Mouse (Mus musculus) midbrain, embryonic 13.5 days (tissue): ENCODE measurements around the gene Olfr680-ps1. TPM values are rescaled to one million over a fixed set of nuclear protein-coding genes. Genes with fewer than 3 reads are reported as not detected.
"Not testable (repeated sequence)": the region's sequence is repeated elsewhere in the genome, so short reads cannot be mapped to it uniquely, and the experiment has no call there.

ENCODE experiments used
- ATAC-seq: fragments of 200-750 bp; cut with Nextera tagmentation; 2 replicates; pipeline ENCODE4 v1.8.0; 2017; ENCODE audit warnings: mild to moderate bottlenecking, moderate TSS enrichment, moderate library complexity
- H3K27ac ChIP-seq: fragments of 300-500 bp; sonication (generic); 2 replicates; pipeline ENCODE4 v1.5.1; 2015; ENCODE audit warnings: inconsistent platforms, mild to moderate bottlenecking, moderate library complexity
- H3K27me3 ChIP-seq: fragments of 300-500 bp; sonication (generic); 2 replicates; pipeline ENCODE4 v1.6.1; 2015; ENCODE audit warnings: mild to moderate bottlenecking, inconsistent platforms
- H3K36me3 ChIP-seq: fragments of 300-500 bp; sonication (generic); 2 replicates; pipeline ENCODE4 v1.6.1; 2015; ENCODE audit warnings: mild to moderate bottlenecking, inconsistent platforms
- H3K4me1 ChIP-seq: fragments of 300-500 bp; sonication (generic); replicated peaks from 2 replicates; pipeline ENCODE4 v1.6.1; 2015; ENCODE audit warnings: inconsistent platforms
- H3K4me2 ChIP-seq: fragments of 300-500 bp; sonication (generic); replicated peaks from 2 replicates; pipeline ENCODE4 v1.6.1; 2015; ENCODE audit warnings: moderate library complexity, mild to moderate bottlenecking, inconsistent platforms
- H3K4me3 ChIP-seq: fragments of 300-500 bp; sonication (generic); replicated peaks from 2 replicates; pipeline ENCODE4 v1.5.1; 2015; ENCODE audit warnings: mild to moderate bottlenecking, inconsistent platforms
- H3K9ac ChIP-seq: fragments of 300-500 bp; sonication (generic); replicated peaks from 2 replicates; pipeline ENCODE4 v1.6.1; 2015; ENCODE audit warnings: mild to moderate bottlenecking, inconsistent platforms
- H3K9me3 ChIP-seq: fragments of 300-500 bp; sonication (generic); 2 replicates; pipeline ENCODE4 v1.6.1; 2016; ENCODE audit warnings: mild to moderate bottlenecking, inconsistent platforms
- WGBS: fragments of 180-500 bp; shearing (Covaris S2); methylation state at CpG from one replicate; pipeline ENCODE4 v1.1.7; 2015; 5-methylcytosine and 5-hydroxymethylcytosine counted together
- polyA plus RNA-seq: library from polyadenylated mRNA; unstranded; fragments of >200 nt; fragmentation: Nextera tagmentation; extraction: Ambion mirVana; gene quantifications from 2 replicates; pipeline ENCODE4 v1.2.1, GENCODE M21; 2015

Gene Olfr680-ps1
- polyA plus RNA-seq, result not detected in 2 replicates

- not testable (repeated sequence) for H3K36me3 ChIP-seq, H3K4me1 ChIP-seq, H3K4me2 ChIP-seq, H3K9ac ChIP-seq, H3K27me3 ChIP-seq, ATAC-seq, H3K27ac ChIP-seq, H3K4me3 ChIP-seq, H3K9me3 ChIP-seq
Measured at GRCm38 (mm10) chr7:105092717-105093116, at the start of gene Olfr680-ps1. Gene Olfr680-ps1 (minus strand): TSS chr7:105092817.

GRCm38 (mm10) chr7:105141275-105141674 is 48.7 kb upstream of the Olfr680-ps1 start:
- no peak for ATAC-seq
- no peaks in the 10 kb centered on the region for H3K4me1 ChIP-seq
- no peaks in the 10 kb centered on the region for H3K9me3 ChIP-seq
- H3K4me2 ChIP-seq, result no peak overlapping the region
- H3K27ac ChIP-seq, result no peak overlapping the region
- H3K27me3 ChIP-seq, result no peaks in the 10 kb centered on the region
- WGBS, result 79% methylated on average over 2 of the region's 2 CpGs
- H3K4me3 ChIP-seq, result no peak overlapping the region
- H3K36me3 ChIP-seq, result no peaks in the 10 kb centered on the region
- no peak overlapping the region for H3K9ac ChIP-seq

DNA sequence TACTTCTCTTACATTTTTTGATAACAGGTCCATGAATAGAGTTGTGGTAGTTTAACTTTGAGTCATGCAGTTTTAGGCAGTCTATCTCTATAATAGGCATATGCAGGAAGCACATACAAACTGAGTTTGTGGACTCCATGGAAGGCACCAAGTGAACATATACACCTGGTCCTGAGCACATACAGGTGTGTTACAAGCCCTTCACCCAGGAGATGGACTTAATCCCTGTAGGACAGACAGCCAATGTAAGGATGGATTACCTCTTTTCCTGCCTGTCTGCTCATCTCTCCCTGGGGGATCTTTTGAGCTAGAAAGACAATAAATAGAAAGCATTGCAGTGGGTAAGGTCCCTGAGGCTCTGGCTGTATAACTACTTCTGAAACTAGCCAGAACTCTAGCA is 23.9 kb upstream of the Olfr680-ps1 start, which contains the start of gene Olfr681:
TSS of gene Olfr681 (plus strand) at position 301 of the 400 bp plus-strand sequence.
- Histone ChIP-seq H3K27me3 (no peaks in the 10 kb centered on the region), H3K36me3 (no peaks in the 10 kb centered on the region), H3K4me1 (no peaks in the 10 kb centered on the region), H3K4me3 (no peak within 1 kb of the TSS), H3K27ac (no peak within 1 kb of the TSS), H3K4me2 (no peak within 1 kb of the TSS), H3K9me3 (no peaks in the 10 kb centered on the region), H3K9ac (no peak within 1 kb of the TSS)
- ATAC-seq, result no peak

DNA sequence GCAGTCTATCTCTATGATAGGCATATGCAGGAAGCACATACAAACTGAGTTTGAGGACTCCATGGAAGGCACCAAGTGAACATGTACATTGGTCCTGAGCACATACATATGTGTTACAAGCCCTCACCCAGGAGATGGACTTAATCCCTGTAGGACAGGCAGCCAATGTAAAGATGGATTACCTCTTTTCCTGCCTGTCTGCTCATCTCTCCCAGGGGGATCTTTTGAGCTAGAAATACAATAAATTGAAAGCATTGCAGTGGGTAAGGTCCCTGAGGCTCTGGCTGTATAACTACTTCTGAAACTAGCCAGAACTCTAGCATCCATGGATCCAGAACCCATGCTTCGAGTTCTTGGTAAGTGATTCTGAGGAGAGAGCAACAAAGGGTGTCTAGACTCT is 11.7 kb downstream of the Olfr680-ps1 start, which contains the start of gene Olfr679:
TSS of gene Olfr679 (plus strand) at position 301 of the 400 bp plus-strand sequence.
- Histone ChIP-seq H3K27ac (no peak within 1 kb of the TSS), H3K4me2 (no peak within 1 kb of the TSS), H3K27me3 (no peaks in the 10 kb centered on the region), H3K9ac (no peak within 1 kb of the TSS), H3K4me3 (no peak within 1 kb of the TSS), H3K9me3 (no peaks in the 10 kb centered on the region), H3K4me1 (no peaks in the 10 kb centered on the region), H3K36me3 (no peaks in the 10 kb centered on the region)
- ATAC-seq, result no peak
- 62% methylated on average over 1 of the region's 1 CpGs for WGBS

GRCm38 (mm10) chr7:105064175-105064574 is 28.4 kb downstream of the Olfr680-ps1 start, which contains the start of gene Olfr678:
Gene Olfr678 (plus strand): TSS chr7:105064475.
- H3K27me3 ChIP-seq, result no peaks in the 10 kb centered on the region
- no peaks in the 10 kb centered on the region for H3K4me1 ChIP-seq
- no peaks in the 10 kb centered on the region for H3K9me3 ChIP-seq
- no peak within 1 kb of the TSS for H3K4me3 ChIP-seq
- no peaks in the 10 kb centered on the region for H3K36me3 ChIP-seq
- no peak for ATAC-seq
- H3K4me2 ChIP-seq, result no peak within 1 kb of the TSS
- no peak within 1 kb of the TSS for H3K9ac ChIP-seq
- WGBS, result 89% methylated on average over 1 of the region's 1 CpGs
- H3K27ac ChIP-seq, result no peak within 1 kb of the TSS

- Histone ChIP-seq H3K27ac (no peak overlapping the region), H3K4me2 (no peak overlapping the region), H3K4me1 (no peaks in the 10 kb centered on the region), H3K9me3 (no peaks in the 10 kb centered on the region), H3K4me3 (no peak overlapping the region), H3K27me3 (no peaks in the 10 kb centered on the region), H3K9ac (no peak overlapping the region), H3K36me3 (no peaks in the 10 kb centered on the region)
- no peak for ATAC-seq
Measured at GRCm38 (mm10) chr7:105058951-105059350, 33.7 kb downstream of the Olfr680-ps1 start.

Other genes with a start within 250 kb of the Olfr680-ps1 start
- gene Usp17la, start 235.8 kb downstream of the Olfr680-ps1 start, polyA plus RNA-seq, result not detected in 2 replicates
- gene Olfr665, start 214.8 kb downstream of the Olfr680-ps1 start, polyA plus RNA-seq, result not detected in 2 replicates
- not detected in 2 replicates for gene Olfr666, start 196.9 kb downstream of the Olfr680-ps1 start, polyA plus RNA-seq
- gene Olfr667, start 171.3 kb downstream of the Olfr680-ps1 start, polyA plus RNA-seq, result not detected in 2 replicates
- gene Olfr668, start 164.8 kb downstream of the Olfr680-ps1 start, polyA plus RNA-seq, result not detected in 2 replicates
- not detected in 2 replicates for gene Olfr669, start 158.6 kb downstream of the Olfr680-ps1 start, polyA plus RNA-seq
- gene Olfr670, start 130.2 kb downstream of the Olfr680-ps1 start, polyA plus RNA-seq, result not detected in 2 replicates
- gene Olfr671, start 113.7 kb downstream of the Olfr680-ps1 start, polyA plus RNA-seq, result not detected in 2 replicates
- not detected in 2 replicates for gene Olfr672, start 90.8 kb downstream of the Olfr680-ps1 start, polyA plus RNA-seq
- not detected in 2 replicates for gene Olfr675, start 64.4 kb downstream of the Olfr680-ps1 start, polyA plus RNA-seq
- gene Olfr676, start 60.1 kb downstream of the Olfr680-ps1 start, polyA plus RNA-seq, result not detected in 2 replicates
- gene Olfr677, start 41.4 kb downstream of the Olfr680-ps1 start, polyA plus RNA-seq, result not detected in 2 replicates
- gene Olfr678, start 28.3 kb downstream of the Olfr680-ps1 start, polyA plus RNA-seq, result not detected in 2 replicates
- not detected in 2 replicates for gene Olfr679, start 11.6 kb downstream of the Olfr680-ps1 start, polyA plus RNA-seq
- not detected in 2 replicates for gene Olfr681, start 24.0 kb upstream of the Olfr680-ps1 start, polyA plus RNA-seq
- gene Olfr683, start 54.2 kb upstream of the Olfr680-ps1 start, polyA plus RNA-seq, result not detected in 2 replicates
- not detected in 2 replicates for gene Olfr684, start 70.8 kb upstream of the Olfr680-ps1 start, polyA plus RNA-seq
- not detected in 2 replicates for gene Olfr685, start 93.2 kb upstream of the Olfr680-ps1 start, polyA plus RNA-seq
- not detected in 2 replicates for gene Olfr686, start 114.7 kb upstream of the Olfr680-ps1 start, polyA plus RNA-seq
- gene Olfr688, start 195.3 kb upstream of the Olfr680-ps1 start, polyA plus RNA-seq, result not detected in 2 replicates
- gene Olfr689, start 218.3 kb upstream of the Olfr680-ps1 start, polyA plus RNA-seq, result not detected in 2 replicates
- not detected in 2 replicates for gene Olfr690, start 241.3 kb upstream of the Olfr680-ps1 start, polyA plus RNA-seq
- gene Olfr691, start 249.5 kb upstream of the Olfr680-ps1 start, polyA plus RNA-seq, result 0.13 and 0.21 TPM in 2 replicates